Mouse (Mus musculus): ENCODE measurements around the gene Cyp3a13.
A peak's percentile ranks its signal among the peaks of the same experiment; 100 is the strongest.

The Cyp3a13 gene

GRCm38 (mm10) chr5:137921532-137921931 lies at the start of gene Cyp3a13:
Gene Cyp3a13 (minus strand): TSS chr5:137921619.
- DNase-seq (ENCODE audit: low read depth, low spot score) = no peak

GRCm38 (mm10) chr5:137966492-137966891 lies 45.1 kb upstream of the Cyp3a13 start:
- no peak for DNase-seq (ENCODE audit: low read depth, low spot score)

GRCm38 (mm10) chr5:137962945-137963344 lies 41.5 kb upstream of the Cyp3a13 start, which contains the start of gene Gjc3:
Gene Gjc3 (minus strand): TSS chr5:137963098.
- peak; percentile 5 for DNase-seq (ENCODE audit: low read depth, low spot score)

GRCm38 (mm10) chr5:137956404-137956803 lies 35.0 kb upstream of the Cyp3a13 start:
- no peak for DNase-seq (ENCODE audit: low read depth, low spot score)

GRCm38 (mm10) chr5:137951218-137951617 lies 29.8 kb upstream of the Cyp3a13 start:
- DNase-seq (ENCODE audit: low read depth, low spot score) = peak; percentile 30

- no peak for DNase-seq (ENCODE audit: low read depth, low spot score)
Measured at GRCm38 (mm10) chr5:137947303-137947702, 25.9 kb upstream of the Cyp3a13 start.

- no peak for DNase-seq (ENCODE audit: low read depth, low spot score)
Measured at GRCm38 (mm10) chr5:137943133-137943532, 21.7 kb upstream of the Cyp3a13 start.

GRCm38 (mm10) chr5:137940948-137941347 lies 19.5 kb upstream of the Cyp3a13 start:
- DNase-seq (ENCODE audit: low read depth, low spot score) = no peak

- peak; percentile 77 for DNase-seq (ENCODE audit: low read depth, low spot score)
Measured at GRCm38 (mm10) chr5:137937238-137937637, 15.8 kb upstream of the Cyp3a13 start.

- no peak for DNase-seq (ENCODE audit: low read depth, low spot score)
Measured at GRCm38 (mm10) chr5:137936486-137936885, 15.1 kb upstream of the Cyp3a13 start.

- peak; percentile 100 for DNase-seq (ENCODE audit: low read depth, low spot score)
Measured at GRCm38 (mm10) chr5:137933934-137934333, 12.5 kb upstream of the Cyp3a13 start.

GRCm38 (mm10) chr5:137928439-137928838 lies 7.0 kb upstream of the Cyp3a13 start:
- DNase-seq (ENCODE audit: low read depth, low spot score) = peak; percentile 39

- no peak for DNase-seq (ENCODE audit: low read depth, low spot score)
Measured at GRCm38 (mm10) chr5:137922171-137922570, 752 bp upstream of the Cyp3a13 start.

- DNase-seq (ENCODE audit: low read depth, low spot score) = no peak
Measured at GRCm38 (mm10) chr5:137915550-137915949, 5.9 kb downstream of the Cyp3a13 start.

GRCm38 (mm10) chr5:137914508-137914907 lies 6.9 kb downstream of the Cyp3a13 start:
- DNase-seq (ENCODE audit: low read depth, low spot score) = no peak

GRCm38 (mm10) chr5:137909564-137910262 lies 11.7 kb downstream of the Cyp3a13 start:
- no peak for DNase-seq (ENCODE audit: low read depth, low spot score)

GRCm38 (mm10) chr5:137897812-137898211 lies 23.6 kb downstream of the Cyp3a13 start:
- DNase-seq (ENCODE audit: low read depth, low spot score) = no peak

- peak; percentile 57 for DNase-seq (ENCODE audit: low read depth, low spot score)
Measured at GRCm38 (mm10) chr5:137892954-137893353, 28.5 kb downstream of the Cyp3a13 start.

- no peak for DNase-seq (ENCODE audit: low read depth, low spot score)
Measured at GRCm38 (mm10) chr5:137887666-137888065, 33.8 kb downstream of the Cyp3a13 start.

GRCm38 (mm10) chr5:137885894-137886293 lies 35.5 kb downstream of the Cyp3a13 start:
- DNase-seq (ENCODE audit: low read depth, low spot score) = peak; percentile 68

GRCm38 (mm10) chr5:137883345-137883744 lies 38.1 kb downstream of the Cyp3a13 start:
- DNase-seq (ENCODE audit: low read depth, low spot score) = no peak

GRCm38 (mm10) chr5:137882922-137883321 lies 38.5 kb downstream of the Cyp3a13 start:
- DNase-seq (ENCODE audit: low read depth, low spot score) = no peak

GRCm38 (mm10) chr5:137877860-137878259 lies 43.6 kb downstream of the Cyp3a13 start:
- peak; percentile 39 for DNase-seq (ENCODE audit: low read depth, low spot score)

- no peak for DNase-seq (ENCODE audit: low read depth, low spot score)
Measured at GRCm38 (mm10) chr5:137875054-137875453, 46.4 kb downstream of the Cyp3a13 start.

Measured in R1 (cell line).